Mouse (Mus musculus) ovary, postnatal 10 days (tissue): Measurements from ENCODE around the gene Syne3.

Experiments
- DNase-seq: peaks from one replicate; pipeline ENCODE4 v3.0.0; 2022; ENCODE audit warnings: low spot score

Gene Syne3

GRCm38 (mm10) chr12:105025271-105025946 is 15.8 kb upstream of the Syne3 start:
- no peak for DNase-seq

DNA sequence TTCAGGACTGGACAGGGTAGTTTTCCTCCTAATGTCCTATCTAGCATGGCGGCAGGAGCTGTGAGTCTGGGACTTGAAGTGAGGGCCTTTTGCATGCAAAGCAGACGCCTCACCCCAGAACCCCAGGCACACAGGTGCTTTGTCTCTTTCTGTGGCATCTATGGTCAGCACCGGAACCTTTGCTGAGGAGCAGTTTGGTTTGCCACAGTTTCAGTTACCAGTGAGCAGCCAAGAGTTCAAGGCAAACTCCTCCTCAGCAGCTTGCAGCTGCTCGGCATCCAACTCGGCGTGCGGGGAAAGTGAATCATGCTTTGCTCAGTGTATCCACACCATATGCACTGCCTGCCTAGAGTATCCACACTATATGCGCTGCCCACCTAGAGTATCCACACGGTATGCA is 13.2 kb upstream of the Syne3 start:
- no peak for DNase-seq

DNA sequence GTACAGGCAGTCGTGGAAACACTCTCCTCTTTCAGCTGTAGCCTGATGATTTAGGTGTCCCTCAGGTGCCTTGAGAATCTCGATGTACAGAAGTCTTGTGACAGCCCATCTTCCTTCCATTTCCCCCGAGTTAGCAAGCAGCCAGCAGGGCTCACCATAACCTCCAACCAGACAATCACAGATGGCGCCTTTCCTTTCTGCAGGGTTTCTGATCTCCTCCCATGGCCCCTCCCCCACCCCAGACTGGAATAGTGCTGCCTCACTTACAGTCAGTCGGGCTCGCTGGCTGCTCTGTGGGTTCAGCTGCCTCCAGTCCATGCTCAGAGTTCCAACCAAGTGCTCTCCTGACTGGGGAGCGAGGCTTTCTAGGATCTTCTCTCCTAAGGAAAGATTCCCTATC is 12.5 kb upstream of the Syne3 start:
- DNase-seq = no peak

DNA sequence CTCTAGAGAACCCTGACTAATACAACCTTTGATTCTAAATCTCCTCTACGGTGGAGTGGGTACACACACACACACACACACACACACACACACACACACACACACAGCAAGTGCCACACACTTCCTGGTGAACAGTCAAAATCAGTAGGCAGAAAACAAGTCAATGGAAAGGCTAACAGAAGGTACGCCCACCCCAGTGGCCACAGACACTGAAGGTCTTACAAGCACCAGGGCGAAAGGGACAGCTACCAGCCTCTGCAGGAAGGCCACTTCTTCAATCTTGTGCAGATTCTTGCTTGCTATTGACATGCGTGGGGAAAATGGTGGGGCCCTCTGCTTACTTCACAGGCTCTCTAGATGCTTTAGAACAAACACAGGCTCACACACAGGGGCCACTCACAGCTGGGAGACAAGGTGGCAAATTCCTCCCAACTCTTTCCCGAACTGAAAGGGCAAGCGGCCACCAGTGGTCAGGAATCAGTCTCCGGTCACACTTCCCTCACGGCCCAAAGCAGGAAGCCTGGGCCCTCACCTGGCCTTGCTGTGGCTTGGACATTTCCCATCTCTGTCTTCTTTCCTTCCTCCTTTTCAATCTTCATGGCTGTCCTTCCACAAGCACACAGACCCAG is 11.9 kb upstream of the Syne3 start:
- no peak for DNase-seq

DNA sequence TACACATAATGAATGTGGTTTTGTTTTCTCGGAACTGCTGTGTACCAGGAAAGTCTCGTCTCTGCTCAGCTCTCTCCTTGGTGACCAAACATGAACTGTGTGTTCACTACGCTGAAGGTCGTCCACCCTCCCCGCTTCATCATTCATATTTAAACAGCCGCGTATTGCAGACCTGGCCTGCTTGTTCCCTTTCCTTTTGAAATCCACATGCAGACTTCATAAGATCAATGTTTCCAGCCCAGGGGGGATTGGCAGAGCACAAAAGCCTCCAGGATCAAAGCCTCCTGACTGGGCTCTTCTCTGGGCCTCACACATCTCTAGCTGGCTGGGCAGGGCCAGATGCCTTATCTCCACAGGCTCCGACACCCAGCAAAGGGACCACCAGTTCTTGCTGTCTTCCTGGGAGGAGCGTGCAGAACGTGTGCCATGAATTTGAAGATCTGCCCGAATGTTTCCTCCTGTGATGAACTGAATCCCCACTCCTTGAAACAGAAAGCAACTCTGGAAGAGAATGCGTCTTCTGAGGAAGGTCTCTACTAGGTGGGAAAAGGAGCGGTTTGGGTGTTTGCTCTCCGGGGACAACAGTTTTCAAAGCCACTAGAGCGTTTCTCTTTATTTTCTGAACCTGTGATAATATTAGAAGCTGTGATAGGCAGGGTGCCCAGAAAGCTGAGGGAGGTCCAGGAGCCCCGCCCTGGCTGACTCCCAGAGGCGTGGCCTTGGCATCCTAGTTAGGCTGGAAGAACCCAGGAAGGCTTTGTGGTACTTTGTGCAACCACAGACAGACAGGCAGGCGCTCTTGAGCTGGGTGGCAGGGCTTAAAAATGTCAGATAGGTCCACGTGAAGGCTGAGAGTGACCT is 10.0 kb upstream of the Syne3 start:
- no peak for DNase-seq

DNA sequence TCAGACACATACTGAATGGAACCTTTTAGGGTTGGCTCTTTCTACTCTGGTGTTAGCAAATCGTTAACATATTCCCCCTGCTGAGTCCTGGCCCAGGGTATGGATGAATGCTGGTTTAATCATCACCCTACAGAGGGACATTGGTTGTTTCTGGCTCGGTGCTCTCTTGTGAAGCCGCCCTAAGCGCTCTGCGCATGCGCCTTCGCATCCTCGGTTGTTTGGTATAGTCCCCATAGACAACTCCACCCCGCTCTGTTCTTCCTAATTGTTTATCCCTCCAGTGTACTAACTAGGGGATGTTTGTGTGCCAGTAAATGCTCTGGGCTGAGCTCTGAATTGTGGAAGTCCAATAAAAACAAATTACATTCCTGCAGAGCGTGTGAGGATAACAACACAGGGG is 7.0 kb upstream of the Syne3 start:
- DNase-seq = no peak

GRCm38 (mm10) chr12:105016199-105016598 is 6.6 kb upstream of the Syne3 start:
- DNase-seq = no peak

GRCm38 (mm10) chr12:105013065-105013464 is 3.5 kb upstream of the Syne3 start:
- DNase-seq = no peak

- no peak for DNase-seq
Observed at GRCm38 (mm10) chr12:105012314-105012713, 2.7 kb upstream of the Syne3 start.

DNA sequence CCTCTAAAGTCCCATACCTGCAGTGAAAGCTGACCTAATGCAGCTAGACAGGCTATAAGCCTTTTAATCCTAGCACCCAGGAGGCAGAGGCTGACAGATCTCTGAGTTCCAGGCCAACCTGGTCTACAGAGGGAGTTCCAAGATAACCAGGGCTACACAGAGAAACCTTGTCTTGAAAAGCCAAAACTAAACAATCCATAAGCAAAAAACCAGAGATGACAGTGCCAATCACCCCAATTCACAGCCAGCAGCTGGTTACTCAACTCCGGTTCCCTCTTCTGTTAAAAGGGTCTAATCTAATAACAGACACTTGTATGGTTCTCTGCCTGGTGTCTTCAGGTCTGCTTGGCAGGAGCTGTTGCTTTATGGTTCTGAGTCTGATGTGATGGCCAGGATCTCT is 2.0 kb upstream of the Syne3 start:
- no peak for DNase-seq

GRCm38 (mm10) chr12:105010213-105010790 is 693 bp upstream of the Syne3 start:
- DNase-seq = no peak

GRCm38 (mm10) chr12:105008752-105009178 is 844 bp downstream of the Syne3 start:
- no peak for DNase-seq

DNA sequence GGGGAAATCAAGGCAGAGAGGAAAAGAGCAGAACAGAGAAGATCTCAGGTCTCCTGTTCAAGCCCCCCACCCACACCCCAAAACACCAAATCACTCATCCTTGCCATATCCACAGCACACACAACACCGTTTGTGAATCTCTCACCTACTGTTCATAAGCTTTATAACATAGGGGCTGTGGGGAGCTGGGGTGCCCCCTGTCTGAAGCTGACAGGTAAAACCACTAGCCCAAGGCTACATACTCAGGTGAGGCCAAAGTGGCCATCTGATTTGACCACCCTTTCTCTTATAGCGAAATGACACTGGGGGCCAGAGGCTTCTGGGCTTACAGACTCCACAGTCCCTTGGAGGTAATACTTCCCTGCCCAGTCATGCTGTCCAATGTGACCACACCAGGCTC is 1.5 kb downstream of the Syne3 start:
- no peak for DNase-seq

DNA sequence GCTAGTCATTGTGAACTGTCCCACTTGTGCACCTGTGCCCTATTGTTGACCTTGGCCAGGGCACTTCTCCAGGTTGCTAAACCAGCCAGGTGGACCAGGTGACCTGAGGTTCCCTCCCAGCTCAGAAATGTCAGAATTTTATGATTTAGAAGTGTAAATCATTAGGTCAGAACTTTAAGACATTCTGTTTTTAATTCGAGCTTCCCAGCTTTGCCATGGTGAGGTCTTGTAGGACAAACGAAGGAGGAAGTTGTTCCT is 4.0 kb downstream of the Syne3 start:
- no peak for DNase-seq

- DNase-seq = no peak
Observed at GRCm38 (mm10) chr12:105004956-105005714, 4.5 kb downstream of the Syne3 start.

DNA sequence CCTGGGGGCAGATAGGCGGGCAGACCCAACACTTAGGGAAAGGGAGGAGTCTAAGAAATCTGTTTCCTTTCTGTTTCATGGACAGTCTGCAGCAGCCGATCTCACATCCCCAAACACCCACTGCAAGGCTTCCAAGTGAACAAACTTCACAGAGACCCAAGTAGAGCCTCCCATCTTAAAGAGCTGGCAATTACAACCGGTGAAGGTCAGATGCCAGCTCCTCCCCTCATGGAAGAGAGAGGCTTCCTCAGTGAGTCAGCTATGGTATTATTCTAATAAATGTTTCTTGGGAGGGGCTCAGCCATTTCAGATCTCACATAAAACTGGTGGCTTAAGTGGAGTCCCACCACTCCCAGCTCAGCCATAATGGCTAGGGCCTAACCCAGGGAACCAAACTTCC is 5.9 kb downstream of the Syne3 start:
- no peak for DNase-seq

GRCm38 (mm10) chr12:105003158-105003557 is 6.5 kb downstream of the Syne3 start:
- no peak for DNase-seq

DNA sequence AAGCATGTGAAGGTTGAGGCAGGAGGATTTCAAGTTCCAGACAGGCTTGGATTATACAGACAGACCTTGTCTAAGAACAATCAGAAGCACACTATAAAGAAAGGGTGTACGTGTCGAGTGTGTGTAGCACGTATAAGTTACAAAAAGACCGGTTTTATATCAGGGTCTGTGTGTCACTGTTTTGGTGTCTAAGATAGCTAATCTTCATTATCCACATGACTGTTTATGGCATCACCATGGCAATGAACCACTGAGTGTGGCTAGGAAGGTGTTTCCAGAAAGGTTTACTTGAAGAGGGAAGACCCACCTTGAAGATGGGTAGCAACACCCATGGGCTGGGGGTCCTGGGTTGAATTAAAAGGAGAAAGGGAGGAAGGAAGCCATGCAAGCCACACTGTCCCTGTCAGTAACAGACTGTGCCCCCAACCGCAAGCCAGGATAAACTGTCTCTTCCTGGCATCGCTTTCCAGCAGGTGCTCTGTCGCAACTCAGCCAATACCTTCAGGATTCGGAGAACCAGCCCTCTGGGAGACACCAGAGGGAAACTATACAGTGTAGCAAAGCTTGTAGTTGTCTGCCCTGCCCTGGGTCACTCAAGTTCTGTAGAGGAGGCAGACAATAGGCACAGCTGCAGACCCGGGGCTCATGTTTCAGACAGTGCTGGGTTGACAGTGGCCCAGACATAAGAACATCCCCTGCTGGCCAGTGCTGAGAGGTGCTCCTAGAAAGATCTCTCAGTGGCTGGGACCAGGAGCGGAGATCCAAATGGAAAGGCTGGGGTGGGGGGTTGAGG is 7.1 kb downstream of the Syne3 start:
- DNase-seq = no peak

DNA sequence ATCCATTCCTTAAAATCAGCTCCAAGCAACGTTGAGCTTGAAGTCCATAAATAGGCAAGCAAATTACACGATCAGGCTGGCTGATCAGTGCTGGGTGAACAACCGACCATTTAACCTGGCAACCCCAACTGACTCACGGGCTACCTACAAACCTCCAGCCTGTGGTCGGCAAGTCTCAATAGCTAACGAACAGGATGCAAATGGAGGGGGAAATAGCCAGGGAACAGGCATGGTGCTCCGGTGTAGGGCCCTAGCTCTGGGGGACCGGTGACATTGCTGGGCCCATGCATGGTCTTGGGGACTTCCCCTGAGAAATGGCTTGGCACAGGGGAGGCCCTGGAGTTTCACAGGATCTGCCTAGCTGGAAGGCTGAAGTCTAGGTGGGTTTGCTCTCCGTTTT is 8.3 kb downstream of the Syne3 start:
- no peak for DNase-seq

- DNase-seq = no peak
Observed at GRCm38 (mm10) chr12:105000487-105001283, 8.9 kb downstream of the Syne3 start.

DNA sequence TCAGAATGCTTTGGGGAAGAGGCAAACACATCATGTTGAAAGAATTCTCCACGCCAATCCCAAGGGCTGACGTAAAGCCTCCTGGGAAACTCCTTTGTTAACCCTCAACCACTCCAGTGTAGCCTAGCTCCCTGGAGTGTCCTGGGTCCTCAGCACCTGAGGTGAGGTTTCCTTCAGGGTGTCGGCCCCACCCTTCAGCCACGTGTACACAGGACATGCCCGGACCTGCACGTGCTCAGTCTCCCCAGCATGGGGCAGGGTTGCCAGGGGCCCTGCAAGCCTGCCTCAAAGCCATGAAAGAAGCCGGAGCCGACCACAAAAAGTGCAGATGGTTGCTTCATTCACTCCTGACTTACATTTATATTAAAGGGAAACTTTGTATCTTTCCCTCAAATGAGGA is 10.4 kb downstream of the Syne3 start:
- no peak for DNase-seq
